Mouse (Mus musculus): ENCODE measurements at regions not wholly inside any gene's neighbourhood (a gene's known extent, or its start where the extent isn't known, plus 50 kb on each side); places are given as distances from the start of the nearest gene placed in this dataset.

- Histone ChIP-seq H3K4me3 (ENCODE audit: low read depth, low read length) (no peak overlapping the region), H3K9ac (replicated peaks; ENCODE audit: low read depth, low read length) (no peak overlapping the region), H3K4me2 (replicated peaks; ENCODE audit: low read depth, low read length) (0 out of 2 replicates have a peak overlapping the region, but pooled peaks have one; percentile 2)
These were observed 155.7 kb downstream of the Opa1 start for GRCm38 (mm10) chr16:29734738-29735250.

GRCm38 (mm10) chr16:29735371-29736008 is 156.4 kb downstream of the Opa1 start:
- no peak overlapping the region for H3K4me2 ChIP-seq (replicated peaks; ENCODE audit: low read depth, low read length)
- H3K4me1 ChIP-seq (ENCODE audit: control insufficient read depth, insufficient read depth, low read length) = peaks cover 8% of the 10 kb centered on the region; the same call in 1 of the 2 replicates
- ATAC-seq (ENCODE audit: insufficient number of reproducible peaks, insufficient read depth, low FRiP score, low read depth) = peak; percentile 39; the same call in 1 of the 2 replicates
- H3K36me3 ChIP-seq (ENCODE audit: control insufficient read depth, insufficient read depth, low read length) = no peaks in the 10 kb centered on the region
- H3K9me3 ChIP-seq (ENCODE audit: control insufficient read depth, low read depth, low read length) = no peaks in the 10 kb centered on the region
- H3K4me3 ChIP-seq (ENCODE audit: low read depth, low read length) = no peak overlapping the region
- H3K9ac ChIP-seq (replicated peaks; ENCODE audit: low read depth, low read length) = no peak overlapping the region
- 14% methylated on average over 12 of the region's 12 CpGs for WGBS
- H3K27ac ChIP-seq (ENCODE audit: low read length) = peak overlapping the region; percentile 16; the same call in 1 of the 2 replicates
- H3K27me3 ChIP-seq (ENCODE audit: control insufficient read depth, insufficient read depth, low read length) = no peaks in the 10 kb centered on the region

More at GRCm38 (mm10) chr16:29734738-29735250, 155.7 kb downstream of the Opa1 start:
- Histone ChIP-seq H3K9me3 (ENCODE audit: control insufficient read depth, low read depth, low read length) (no peaks in the 10 kb centered on the region), H3K4me1 (ENCODE audit: control insufficient read depth, insufficient read depth, low read length) (peaks cover 8% of the 10 kb centered on the region; the same call in 1 of the 2 replicates), H3K27ac (ENCODE audit: low read length) (peak overlapping the region; percentile 74), H3K36me3 (ENCODE audit: control insufficient read depth, insufficient read depth, low read length) (no peaks in the 10 kb centered on the region), H3K27me3 (ENCODE audit: control insufficient read depth, insufficient read depth, low read length) (no peaks in the 10 kb centered on the region)
- 9% methylated on average over 12 of the region's 12 CpGs for WGBS
- ATAC-seq (ENCODE audit: insufficient number of reproducible peaks, insufficient read depth, low FRiP score, low read depth) = peak; percentile 64

GRCm38 (mm10) chr16:29736211-29736610 is 157.1 kb downstream of the Opa1 start:
- no peak overlapping the region for H3K4me3 ChIP-seq (ENCODE audit: low read depth, low read length)
- H3K36me3 ChIP-seq (ENCODE audit: control insufficient read depth, insufficient read depth, low read length) = no peaks in the 10 kb centered on the region
- no peaks in the 10 kb centered on the region for H3K27me3 ChIP-seq (ENCODE audit: control insufficient read depth, insufficient read depth, low read length)
- no peak overlapping the region for H3K4me2 ChIP-seq (replicated peaks; ENCODE audit: low read depth, low read length)
- peaks cover 8% of the 10 kb centered on the region; the same call in 1 of the 2 replicates for H3K4me1 ChIP-seq (ENCODE audit: control insufficient read depth, insufficient read depth, low read length)
- H3K9ac ChIP-seq (replicated peaks; ENCODE audit: low read depth, low read length) = no peak overlapping the region
- no peaks in the 10 kb centered on the region for H3K9me3 ChIP-seq (ENCODE audit: control insufficient read depth, low read depth, low read length)
- 54% methylated on average over 9 of the region's 9 CpGs for WGBS
- ATAC-seq (ENCODE audit: insufficient number of reproducible peaks, insufficient read depth, low FRiP score, low read depth) = no peak
- no peak overlapping the region for H3K27ac ChIP-seq (ENCODE audit: low read length)

- H3K4me1 ChIP-seq (ENCODE audit: control insufficient read depth, insufficient read depth, low read length) = peaks cover 14% of the 10 kb centered on the region; the same call in 1 of the 2 replicates
- H3K27ac ChIP-seq (ENCODE audit: low read length) = no peak overlapping the region
- H3K27me3 ChIP-seq (ENCODE audit: control insufficient read depth, insufficient read depth, low read length) = no peaks in the 10 kb centered on the region
- no peak overlapping the region for H3K4me2 ChIP-seq (replicated peaks; ENCODE audit: low read depth, low read length)
- WGBS = 84% methylated on average over 9 of the region's 9 CpGs
- no peak overlapping the region for H3K4me3 ChIP-seq (ENCODE audit: low read depth, low read length)
- ATAC-seq (ENCODE audit: insufficient number of reproducible peaks, insufficient read depth, low FRiP score, low read depth) = no peak
- H3K9me3 ChIP-seq (ENCODE audit: control insufficient read depth, low read depth, low read length) = no peaks in the 10 kb centered on the region
- no peaks in the 10 kb centered on the region for H3K36me3 ChIP-seq (ENCODE audit: control insufficient read depth, insufficient read depth, low read length)
- no peak overlapping the region for H3K9ac ChIP-seq (replicated peaks; ENCODE audit: low read depth, low read length)
These were observed 158.9 kb downstream of the Opa1 start for GRCm38 (mm10) chr16:29738075-29738474.

- 11% methylated on average over 14 of the region's 14 CpGs for WGBS
These were observed 163.5 kb downstream of the Opa1 start for GRCm38 (mm10) chr16:29742497-29743230.

GRCm38 (mm10) chr16:29745486-29745885 is 166.4 kb downstream of the Opa1 start:
- ATAC-seq (ENCODE audit: insufficient number of reproducible peaks, insufficient read depth, low FRiP score, low read depth) = no peak
- Histone ChIP-seq H3K27me3 (ENCODE audit: control insufficient read depth, insufficient read depth, low read length) (no peaks in the 10 kb centered on the region), H3K9ac (replicated peaks; ENCODE audit: low read depth, low read length) (no peak overlapping the region), H3K4me2 (replicated peaks; ENCODE audit: low read depth, low read length) (no peak overlapping the region), H3K36me3 (ENCODE audit: control insufficient read depth, insufficient read depth, low read length) (no peaks in the 10 kb centered on the region), H3K27ac (ENCODE audit: low read length) (no peak overlapping the region), H3K4me3 (ENCODE audit: low read depth, low read length) (no peak overlapping the region), H3K9me3 (ENCODE audit: control insufficient read depth, low read depth, low read length) (no peaks in the 10 kb centered on the region), H3K4me1 (ENCODE audit: control insufficient read depth, insufficient read depth, low read length) (peaks cover 7% of the 10 kb centered on the region; the same call in 1 of the 2 replicates)
- 84% methylated on average over 5 of the region's 5 CpGs for WGBS

More at GRCm38 (mm10) chr16:29742497-29743230, 163.5 kb downstream of the Opa1 start:
- Histone ChIP-seq H3K4me1 (ENCODE audit: control insufficient read depth, insufficient read depth, low read length) (peaks cover 7% of the 10 kb centered on the region; the same call in 1 of the 2 replicates), H3K9ac (replicated peaks; ENCODE audit: low read depth, low read length) (no peak overlapping the region), H3K27me3 (ENCODE audit: control insufficient read depth, insufficient read depth, low read length) (no peaks in the 10 kb centered on the region), H3K4me3 (ENCODE audit: low read depth, low read length) (no peak overlapping the region), H3K36me3 (ENCODE audit: control insufficient read depth, insufficient read depth, low read length) (no peaks in the 10 kb centered on the region), H3K4me2 (replicated peaks; ENCODE audit: low read depth, low read length) (no peak overlapping the region), H3K27ac (ENCODE audit: low read length) (no peak overlapping the region), H3K9me3 (ENCODE audit: control insufficient read depth, low read depth, low read length) (no peaks in the 10 kb centered on the region)
- ATAC-seq (ENCODE audit: insufficient number of reproducible peaks, insufficient read depth, low FRiP score, low read depth) = no peak

GRCm38 (mm10) chr16:29746245-29746644 is 167.1 kb downstream of the Opa1 start:
- Histone ChIP-seq H3K27ac (ENCODE audit: low read length) (no peak overlapping the region), H3K9me3 (ENCODE audit: control insufficient read depth, low read depth, low read length) (no peaks in the 10 kb centered on the region), H3K4me3 (ENCODE audit: low read depth, low read length) (no peak overlapping the region), H3K4me1 (ENCODE audit: control insufficient read depth, insufficient read depth, low read length) (peaks cover 7% of the 10 kb centered on the region; the same call in 1 of the 2 replicates), H3K4me2 (replicated peaks; ENCODE audit: low read depth, low read length) (no peak overlapping the region), H3K9ac (replicated peaks; ENCODE audit: low read depth, low read length) (no peak overlapping the region), H3K36me3 (ENCODE audit: control insufficient read depth, insufficient read depth, low read length) (no peaks in the 10 kb centered on the region), H3K27me3 (ENCODE audit: control insufficient read depth, insufficient read depth, low read length) (no peaks in the 10 kb centered on the region)
- WGBS = 74% methylated on average over 4 of the region's 4 CpGs
- no peak for ATAC-seq (ENCODE audit: insufficient number of reproducible peaks, insufficient read depth, low FRiP score, low read depth)

- no peaks in the 10 kb centered on the region for H3K36me3 ChIP-seq (ENCODE audit: control insufficient read depth, insufficient read depth, low read length)
- H3K4me1 ChIP-seq (ENCODE audit: control insufficient read depth, insufficient read depth, low read length) = peaks cover under 1% of the 10 kb centered on the region; the same call in 1 of the 2 replicates
- H3K9me3 ChIP-seq (ENCODE audit: control insufficient read depth, low read depth, low read length) = no peaks in the 10 kb centered on the region
- 66% methylated on average over 5 of the region's 5 CpGs for WGBS
- H3K9ac ChIP-seq (replicated peaks; ENCODE audit: low read depth, low read length) = no peak overlapping the region
- no peak overlapping the region for H3K4me3 ChIP-seq (ENCODE audit: low read depth, low read length)
- no peak for ATAC-seq (ENCODE audit: insufficient number of reproducible peaks, insufficient read depth, low FRiP score, low read depth)
- no peak overlapping the region for H3K4me2 ChIP-seq (replicated peaks; ENCODE audit: low read depth, low read length)
- H3K27ac ChIP-seq (ENCODE audit: low read length) = no peak overlapping the region
- no peaks in the 10 kb centered on the region for H3K27me3 ChIP-seq (ENCODE audit: control insufficient read depth, insufficient read depth, low read length)
These were observed 170.0 kb downstream of the Opa1 start for GRCm38 (mm10) chr16:29749167-29749566.

All from stomach, embryonic 14.5 days (tissue).